Mouse (Mus musculus): Measurements from ENCODE around the gene Tnp1.

The Tnp1 gene

GRCm38 (mm10) chr1:73006847-73007246 lies 8.9 kb downstream of the Tnp1 start:
- DNase-seq (ENCODE audit: low read depth, low spot score): no peak

- DNase-seq (ENCODE audit: low read depth, low spot score): no peak
Measured at GRCm38 (mm10) chr1:73004890-73005289, 10.8 kb downstream of the Tnp1 start.

- no peak for DNase-seq (ENCODE audit: low read depth, low spot score)
Measured at GRCm38 (mm10) chr1:73002637-73003036, 13.1 kb downstream of the Tnp1 start.

GRCm38 (mm10) chr1:73001961-73002360 lies 13.7 kb downstream of the Tnp1 start:
- DNase-seq (ENCODE audit: low read depth, low spot score): no peak

GRCm38 (mm10) chr1:72994751-72995528 lies 20.8 kb downstream of the Tnp1 start:
- no peak for DNase-seq (ENCODE audit: low read depth, low spot score)

GRCm38 (mm10) chr1:72992944-72993464 lies 22.7 kb downstream of the Tnp1 start:
- DNase-seq (ENCODE audit: low read depth, low spot score): no peak

- DNase-seq (ENCODE audit: low read depth, low spot score): no peak
Measured at GRCm38 (mm10) chr1:72992209-72992608, 23.5 kb downstream of the Tnp1 start.

GRCm38 (mm10) chr1:72988904-72989303 lies 26.8 kb downstream of the Tnp1 start:
- no peak for DNase-seq (ENCODE audit: low read depth, low spot score)

- DNase-seq (ENCODE audit: low read depth, low spot score): no peak
Measured at GRCm38 (mm10) chr1:72986715-72987114, 29.0 kb downstream of the Tnp1 start.

GRCm38 (mm10) chr1:72978956-72979355 lies 36.8 kb downstream of the Tnp1 start:
- DNase-seq (ENCODE audit: low read depth, low spot score): no peak

GRCm38 (mm10) chr1:72974226-72974625 lies 41.5 kb downstream of the Tnp1 start:
- DNase-seq (ENCODE audit: low read depth, low spot score): no peak

GRCm38 (mm10) chr1:72970461-72970860 lies 45.2 kb downstream of the Tnp1 start:
- no peak for DNase-seq (ENCODE audit: low read depth, low spot score)

- no peak for DNase-seq (ENCODE audit: low read depth, low spot score)
Measured at GRCm38 (mm10) chr1:72969113-72969812, 46.4 kb downstream of the Tnp1 start.

GRCm38 (mm10) chr1:72966423-72966822 lies 49.3 kb downstream of the Tnp1 start:
- DNase-seq (ENCODE audit: low read depth, low spot score): no peak
